Mouse (Mus musculus) kidney, postnatal 0 days (tissue): ENCODE measurements around the gene A130010J15Rik. TPM values are rescaled to one million over a fixed set of nuclear protein-coding genes. Genes with fewer than 3 reads are reported as not detected.

Experiments used
- ATAC-seq: fragments of 200-750 bp; cut with Nextera tagmentation; replicated peaks from 2 replicates; pipeline ENCODE4 v1.8.0; 2017; ENCODE audit warnings: low read depth, moderate number of reproducible peaks, moderate TSS enrichment, moderate library complexity; ENCODE audit not compliant: low FRiP score
- DNase-seq: peaks from one replicate; pipeline ENCODE4 v3.0.0-alpha.2; 2016; ENCODE audit warnings: low spot score
- H3K27ac ChIP-seq: fragments of 300-500 bp; sonication (generic); 2 replicates; pipeline ENCODE4 v1.5.1; 2014; ENCODE audit warnings: mild to moderate bottlenecking
- H3K27me3 ChIP-seq: fragments of 300-500 bp; sonication (generic); 2 replicates; pipeline ENCODE4 v1.6.1; 2014; ENCODE audit warnings: low read length, mixed read lengths; ENCODE audit not compliant: insufficient read depth
- H3K36me3 ChIP-seq: fragments of 300-500 bp; sonication (generic); 2 replicates; pipeline ENCODE4 v1.6.1; 2014; ENCODE audit warnings: low read length, mixed read lengths; ENCODE audit not compliant: insufficient read depth
- H3K4me1 ChIP-seq: fragments of 300-500 bp; sonication (generic); replicated peaks from 2 replicates; pipeline ENCODE4 v1.6.1; 2014; ENCODE audit warnings: antibody characterized with exemption, low read length, mixed read lengths; ENCODE audit not compliant: insufficient read depth
- H3K4me2 ChIP-seq: fragments of 300-500 bp; sonication (generic); 2 replicates; pipeline ENCODE4 v1.6.1; 2014; ENCODE audit warnings: mild to moderate bottlenecking, low read length, moderate library complexity, mixed read lengths
- H3K4me3 ChIP-seq: fragments of 300-500 bp; sonication (generic); replicated peaks from 2 replicates; pipeline ENCODE4 v1.5.1; 2014; ENCODE audit warnings: low read depth, low read length
- H3K9ac ChIP-seq: fragments of 300-500 bp; sonication (generic); 2 replicates; pipeline ENCODE4 v1.6.1; 2014; ENCODE audit warnings: low read depth, low read length
- H3K9me3 ChIP-seq: fragments of 300-500 bp; sonication (generic); replicated peaks from 2 replicates; pipeline ENCODE4 v1.6.1; 2016; ENCODE audit warnings: low read length, inconsistent platforms, mixed read lengths
- CTCF ChIP-seq: IDR thresholded peaks from 2 replicates; pipeline ENCODE4 v1.5.1; 2016; ENCODE audit warnings: antibody characterized with exemption, low read depth, mild to moderate bottlenecking, moderate library complexity
- WGBS: fragments of 180-500 bp; shearing (Covaris S2); extraction: QIAGEN DNeasy Blood & Tissue Kit; methylation state at CpG from one replicate; pipeline ENCODE4 v1.1.7; 2014; 5-methylcytosine and 5-hydroxymethylcytosine counted together
- polyA plus RNA-seq: library from polyadenylated mRNA; unstranded; fragments of >200 nt; fragmentation: Nextera tagmentation; extraction: Ambion mirVana; gene quantifications from 2 replicates; pipeline ENCODE4 v1.2.1, GENCODE M21; 2015

Gene A130010J15Rik
- polyA plus RNA-seq, 1 experiment from 2014 or later: 10.7 TPM

DNA sequence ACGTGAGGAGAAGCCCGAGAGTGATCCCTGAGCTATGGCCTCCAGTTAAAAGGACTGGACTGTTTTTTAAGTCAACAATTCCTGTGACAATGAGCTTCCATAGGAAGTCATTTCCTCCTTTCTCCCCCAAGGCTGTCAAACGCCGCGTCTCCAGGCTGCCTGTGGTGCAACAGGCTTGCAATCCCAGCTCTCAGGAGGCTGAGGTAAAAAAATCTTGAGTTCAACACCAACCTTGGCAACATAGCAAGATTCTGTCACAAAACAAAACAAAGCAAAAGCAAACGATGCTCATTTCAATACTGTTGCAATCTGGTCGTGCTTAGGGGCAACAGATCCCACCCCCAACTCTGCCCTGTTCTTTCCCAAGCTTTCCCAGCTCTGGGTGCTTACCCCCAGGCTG lies 29.8 kb upstream of the A130010J15Rik start:
- H3K4me3 ChIP-seq: no peak overlapping the region
- ATAC-seq (no peak), DNase-seq (no peak)
- H3K27ac ChIP-seq: no peak overlapping the region
- H3K9ac ChIP-seq: no peak overlapping the region
- H3K4me1 ChIP-seq: no peaks in the 10 kb centered on the region
- no peak for TF ChIP-seq CTCF
- no peaks in the 10 kb centered on the region for H3K36me3 ChIP-seq
- no peaks in the 10 kb centered on the region for H3K27me3 ChIP-seq
- no peaks in the 10 kb centered on the region for H3K9me3 ChIP-seq
- no peak overlapping the region for H3K4me2 ChIP-seq
- WGBS: 17% methylated on average over 7 of the region's 7 CpGs

DNA sequence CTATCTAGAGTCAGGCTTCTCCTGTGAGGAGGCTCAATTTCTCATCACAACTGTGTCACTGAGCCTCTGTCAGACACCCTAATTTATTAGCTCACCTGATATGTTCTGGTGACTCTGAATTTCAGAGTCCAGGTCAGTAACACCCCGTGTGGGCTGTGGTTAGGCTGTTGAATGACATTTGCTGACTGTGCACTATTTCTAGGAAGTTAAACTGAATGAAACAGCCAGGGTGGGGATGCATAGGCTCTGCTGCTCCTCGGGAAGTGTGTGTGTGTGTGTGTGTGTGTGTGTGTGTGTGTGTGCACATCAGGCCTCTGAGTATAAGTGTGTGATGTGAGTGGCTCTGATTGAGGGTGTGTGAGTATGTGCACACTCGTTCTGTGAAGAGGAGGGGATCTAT lies 29.2 kb upstream of the A130010J15Rik start:
- DNase-seq (no peak), ATAC-seq (no peak)
- Histone ChIP-seq H3K27me3 (no peaks in the 10 kb centered on the region), H3K4me3 (no peak overlapping the region), H3K4me1 (no peaks in the 10 kb centered on the region), H3K36me3 (no peaks in the 10 kb centered on the region), H3K27ac (no peak overlapping the region), H3K4me2 (no peak overlapping the region), H3K9ac (no peak overlapping the region), H3K9me3 (no peaks in the 10 kb centered on the region)
- no peak for TF ChIP-seq CTCF
- 23% methylated on average over 3 of the region's 3 CpGs for WGBS

DNA sequence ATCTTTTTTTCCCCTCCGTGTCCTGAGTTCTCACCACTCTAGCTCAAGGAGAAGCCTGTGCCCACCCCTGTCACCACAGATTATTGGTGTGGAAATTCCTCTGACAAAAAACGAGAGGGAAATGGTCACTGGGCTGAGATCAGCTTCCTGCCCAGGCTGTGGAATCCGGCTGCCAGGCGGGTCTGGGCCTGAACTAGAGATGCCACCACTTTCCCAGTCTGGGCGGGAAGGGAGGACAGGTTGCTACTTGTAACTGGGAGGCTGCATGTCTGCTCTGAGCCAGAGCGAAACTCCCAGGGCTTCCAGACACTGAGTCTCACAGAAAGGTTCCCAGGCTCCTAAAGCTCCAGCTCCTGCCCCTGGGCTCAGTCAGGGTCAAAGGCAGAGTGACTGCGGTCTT lies 26.7 kb upstream of the A130010J15Rik start:
- no peak for TF ChIP-seq CTCF
- H3K9ac ChIP-seq: no peak overlapping the region
- no peak overlapping the region; the same call in 1 of the 2 replicates for H3K27ac ChIP-seq
- no peaks in the 10 kb centered on the region for H3K27me3 ChIP-seq
- no peak overlapping the region for H3K4me2 ChIP-seq
- no peak overlapping the region for H3K4me3 ChIP-seq
- H3K9me3 ChIP-seq: no peaks in the 10 kb centered on the region
- ATAC-seq: no peak
- 64% methylated on average over 7 of the region's 7 CpGs for WGBS
- H3K4me1 ChIP-seq: no peaks in the 10 kb centered on the region
- H3K36me3 ChIP-seq: no peaks in the 10 kb centered on the region
- DNase-seq: no peak

DNA sequence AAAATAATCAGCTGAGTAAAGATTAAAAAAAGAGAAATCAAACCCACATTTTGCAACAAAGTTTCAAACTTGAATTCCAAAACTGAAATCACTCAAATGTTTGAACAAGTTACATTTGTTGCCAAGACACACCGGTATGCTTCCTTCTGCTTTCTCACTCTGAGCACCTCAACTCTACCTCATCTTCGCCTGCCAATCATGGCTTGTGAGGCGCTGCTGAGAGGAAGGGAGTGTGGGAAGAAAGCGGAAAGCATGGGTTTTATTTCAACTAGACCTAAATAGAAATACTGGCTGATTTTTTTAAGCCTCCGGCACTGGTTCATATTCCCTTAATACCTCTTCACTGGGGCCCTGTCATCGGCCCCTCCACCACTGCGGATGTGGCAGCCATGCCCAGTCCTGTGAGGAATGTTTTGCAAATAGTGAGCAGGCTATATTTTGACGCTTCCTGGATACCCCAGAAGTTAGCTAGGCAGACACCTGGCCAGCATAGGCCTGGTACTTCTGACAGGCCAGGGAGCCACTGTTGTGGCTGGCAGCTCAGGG lies 25.3 kb upstream of the A130010J15Rik start:
- no peak for ATAC-seq

DNA sequence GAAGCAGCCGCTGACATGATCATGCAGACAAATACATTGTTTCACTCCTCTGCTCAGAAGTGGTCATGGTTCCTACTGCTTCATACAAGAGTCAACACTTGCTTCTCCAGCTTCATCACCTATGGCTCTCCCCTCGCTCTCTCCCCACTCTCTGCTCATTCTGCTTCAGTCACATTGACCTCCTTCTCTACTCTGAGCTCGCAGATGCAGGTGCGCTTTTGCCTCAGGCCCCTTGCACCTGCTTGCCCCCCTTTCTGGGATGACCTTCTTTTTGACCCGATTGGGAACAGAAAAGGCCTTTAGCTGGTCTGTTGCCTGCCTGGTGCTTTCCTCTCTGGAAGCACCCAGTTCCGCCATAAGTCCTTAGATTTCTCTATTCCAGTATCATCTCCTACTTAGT lies 23.3 kb upstream of the A130010J15Rik start:
- H3K9ac ChIP-seq: no peak overlapping the region
- H3K27me3 ChIP-seq: no peaks in the 10 kb centered on the region
- ATAC-seq: no peak
- H3K4me3 ChIP-seq: no peak overlapping the region
- H3K4me2 ChIP-seq: no peak overlapping the region
- no peaks in the 10 kb centered on the region for H3K36me3 ChIP-seq
- no peaks in the 10 kb centered on the region for H3K9me3 ChIP-seq
- no peaks in the 10 kb centered on the region for H3K4me1 ChIP-seq
- 91% methylated on average over 6 of the region's 6 CpGs for WGBS
- no peak overlapping the region for H3K27ac ChIP-seq
- no peak for TF ChIP-seq CTCF
- DNase-seq: no peak

More for the DNA sequence above, 25.3 kb upstream of the A130010J15Rik start:
- WGBS: 79% methylated on average over 8 of the region's 8 CpGs
- Histone ChIP-seq H3K4me1 (no peaks in the 10 kb centered on the region), H3K9me3 (no peaks in the 10 kb centered on the region), H3K27me3 (no peaks in the 10 kb centered on the region), H3K9ac (no peak overlapping the region), H3K4me2 (no peak overlapping the region), H3K27ac (no peak overlapping the region), H3K36me3 (no peaks in the 10 kb centered on the region), H3K4me3 (no peak overlapping the region)
- no peak for DNase-seq
- no peak for TF ChIP-seq CTCF

DNA sequence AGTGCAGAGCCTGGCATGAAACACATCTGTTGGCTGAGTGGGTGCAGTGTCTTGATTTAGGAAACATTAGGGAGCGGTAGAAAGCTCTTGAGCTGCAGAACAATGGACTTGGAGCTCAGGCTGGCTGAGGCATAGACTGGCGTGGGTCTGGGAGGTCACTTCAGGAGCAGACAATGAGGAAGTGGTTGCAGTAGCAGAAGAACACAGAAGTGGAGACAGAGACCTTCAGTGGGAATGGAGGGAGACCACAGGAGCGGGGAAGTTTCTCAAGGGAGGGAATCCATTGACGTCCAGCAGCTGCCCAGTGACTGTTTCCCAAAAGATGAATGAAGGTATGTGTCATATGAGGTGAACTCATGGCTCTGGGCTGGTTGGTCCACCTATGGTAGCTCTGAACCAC lies 22.7 kb upstream of the A130010J15Rik start:
- H3K9ac ChIP-seq: no peak overlapping the region
- no peak overlapping the region for H3K27ac ChIP-seq
- no peaks in the 10 kb centered on the region for H3K9me3 ChIP-seq
- ATAC-seq: no peak
- no peaks in the 10 kb centered on the region for H3K27me3 ChIP-seq
- no peak overlapping the region for H3K4me2 ChIP-seq
- TF ChIP-seq CTCF: no peak
- WGBS: 82% methylated on average over 4 of the region's 4 CpGs
- H3K36me3 ChIP-seq: no peaks in the 10 kb centered on the region
- H3K4me3 ChIP-seq: no peak overlapping the region
- H3K4me1 ChIP-seq: no peaks in the 10 kb centered on the region
- DNase-seq: no peak

DNA sequence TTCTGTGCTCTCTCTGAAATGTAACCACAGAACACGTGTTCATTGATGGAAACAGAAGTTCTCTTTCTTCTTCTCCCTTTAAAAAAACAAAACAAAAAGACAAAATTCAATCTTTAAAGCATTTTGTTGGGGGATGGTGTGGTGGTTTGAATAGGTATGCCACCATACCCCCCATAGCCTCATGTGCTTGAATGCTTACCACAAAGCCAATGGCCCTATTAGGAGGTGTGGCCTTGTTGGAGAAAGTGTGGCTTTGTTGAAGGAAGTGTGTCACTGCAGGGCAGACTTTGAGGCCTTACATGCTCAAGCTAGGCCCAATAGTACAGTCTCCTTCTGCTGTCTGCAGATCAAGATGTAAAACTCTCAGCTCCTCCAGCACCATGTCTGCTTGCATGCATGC lies 21.4 kb upstream of the A130010J15Rik start:
- 86% methylated on average over 1 of the region's 1 CpGs for WGBS

More for the DNA sequence above, 21.4 kb upstream of the A130010J15Rik start:
- no peak for TF ChIP-seq CTCF
- no peaks in the 10 kb centered on the region for H3K36me3 ChIP-seq
- H3K27me3 ChIP-seq: no peaks in the 10 kb centered on the region
- H3K4me1 ChIP-seq: no peaks in the 10 kb centered on the region
- H3K9ac ChIP-seq: no peak overlapping the region
- DNase-seq (no peak), ATAC-seq (no peak)
- H3K9me3 ChIP-seq: no peaks in the 10 kb centered on the region
- H3K27ac ChIP-seq: no peak overlapping the region
- no peak overlapping the region for H3K4me2 ChIP-seq
- H3K4me3 ChIP-seq: no peak overlapping the region
